Mouse (Mus musculus) liver, embryonic 13.5 days (tissue): ENCODE results near the gene Gstm6. TPM values are rescaled to one million over a fixed set of nuclear protein-coding genes. Genes with fewer than 3 reads are reported as not detected.

Source experiments
- ATAC-seq: fragments of 200-750 bp; cut with Nextera tagmentation; 2 replicates; pipeline ENCODE4 v1.8.0; 2017; ENCODE audit warnings: low read depth, mild to moderate bottlenecking, moderate number of reproducible peaks, moderate library complexity
- DNase-seq: peaks from one replicate; pipeline ENCODE4 v3.0.0; 2022
- H3K27ac ChIP-seq: fragments of 300-500 bp; sonication (generic); 2 replicates; pipeline ENCODE4 v1.5.1; 2015; ENCODE audit warnings: moderate library complexity, mild to moderate bottlenecking, inconsistent platforms
- H3K27me3 ChIP-seq: fragments of 300-500 bp; sonication (generic); 2 replicates; pipeline ENCODE4 v1.6.1; 2015; ENCODE audit warnings: mild to moderate bottlenecking, inconsistent platforms
- H3K36me3 ChIP-seq: fragments of 300-500 bp; sonication (generic); 2 replicates; pipeline ENCODE4 v1.6.1; 2015; ENCODE audit warnings: mild to moderate bottlenecking, inconsistent platforms
- H3K4me1 ChIP-seq: fragments of 300-500 bp; sonication (generic); replicated peaks from 2 replicates; pipeline ENCODE4 v1.6.1; 2015; ENCODE audit warnings: inconsistent platforms
- H3K4me2 ChIP-seq: fragments of 300-500 bp; sonication (generic); 2 replicates; pipeline ENCODE4 v1.6.1; 2015; ENCODE audit warnings: inconsistent platforms, mild to moderate bottlenecking, moderate library complexity
- H3K4me3 ChIP-seq: fragments of 300-500 bp; sonication (generic); replicated peaks from 2 replicates; pipeline ENCODE4 v1.5.1; 2015; ENCODE audit warnings: mild to moderate bottlenecking, inconsistent platforms
- H3K9ac ChIP-seq: fragments of 300-500 bp; sonication (generic); 2 replicates; pipeline ENCODE4 v1.6.1; 2015; ENCODE audit warnings: mild to moderate bottlenecking, inconsistent platforms
- H3K9me3 ChIP-seq: fragments of 300-500 bp; sonication (generic); replicated peaks from 2 replicates; pipeline ENCODE4 v1.6.1; 2016; ENCODE audit warnings: inconsistent platforms
- WGBS: fragments of 180-500 bp; shearing (Covaris S2); methylation state at CpG from one replicate; pipeline ENCODE4 v1.1.7; 2015; ENCODE audit not compliant: insufficient replicate concordance; 5-methylcytosine and 5-hydroxymethylcytosine counted together
- polyA plus RNA-seq: library from polyadenylated mRNA; unstranded; fragments of >200 nt; fragmentation: Nextera tagmentation; extraction: Ambion mirVana; gene quantifications from 2 replicates; pipeline ENCODE4 v1.2.1, GENCODE M21; 2015

Gene Gstm6
- polyA plus RNA-seq, 1 experiment from 2014 or later, result 9.0 TPM

GRCm38 (mm10) chr3:107941261-107941660 is 2.3 kb downstream of the Gstm6 start:
- Histone ChIP-seq H3K9me3 (no peaks in the 10 kb centered on the region), H3K4me1 (peaks cover 4% of the 10 kb centered on the region; the same call in 1 of the 2 replicates), H3K4me2 (no peak overlapping the region), H3K36me3 (no peaks in the 10 kb centered on the region), H3K9ac (no peak overlapping the region), H3K4me3 (no peak overlapping the region), H3K27me3 (no peaks in the 10 kb centered on the region), H3K27ac (no peak overlapping the region)
- WGBS, result 68% methylated on average over 4 of the region's 4 CpGs
- ATAC-seq (no peak), DNase-seq (no peak)

GRCm38 (mm10) chr3:107940524-107940923 is 3.0 kb downstream of the Gstm6 start:
- H3K4me3 ChIP-seq, result no peak overlapping the region
- no peaks in the 10 kb centered on the region for H3K27me3 ChIP-seq
- no peak overlapping the region for H3K4me2 ChIP-seq
- no peak for DNase-seq
- 66% methylated on average over 7 of the region's 7 CpGs for WGBS
- H3K27ac ChIP-seq, result no peak overlapping the region
- H3K9me3 ChIP-seq, result no peaks in the 10 kb centered on the region
- no peak overlapping the region for H3K9ac ChIP-seq
- H3K36me3 ChIP-seq, result no peaks in the 10 kb centered on the region
- peaks cover 4% of the 10 kb centered on the region; the same call in 1 of the 2 replicates for H3K4me1 ChIP-seq
- ATAC-seq, result no peak

- no peak overlapping the region for H3K9ac ChIP-seq
- 0 out of 2 replicates have a peak, but pooled peaks have one; percentile 5 for ATAC-seq
Observed at GRCm38 (mm10) chr3:107939830-107940229, 3.7 kb downstream of the Gstm6 start.

GRCm38 (mm10) chr3:107939403-107939802 is 4.1 kb downstream of the Gstm6 start:
- ATAC-seq (peak; percentile 14; the same call in 1 of the 2 replicates), DNase-seq (peak; percentile 43)
- Histone ChIP-seq H3K27ac (no peak overlapping the region), H3K27me3 (no peaks in the 10 kb centered on the region), H3K4me1 (peaks cover 4% of the 10 kb centered on the region; the same call in 1 of the 2 replicates), H3K9me3 (no peaks in the 10 kb centered on the region), H3K4me2 (no peak overlapping the region), H3K9ac (no peak overlapping the region), H3K4me3 (no peak overlapping the region), H3K36me3 (no peaks in the 10 kb centered on the region)
- WGBS, result 23% methylated on average over 3 of the region's 3 CpGs

More at GRCm38 (mm10) chr3:107939830-107940229, 3.7 kb downstream of the Gstm6 start:
- WGBS, result 53% methylated on average over 4 of the region's 4 CpGs
- no peak for DNase-seq
- H3K4me2 ChIP-seq, result no peak overlapping the region
- H3K36me3 ChIP-seq, result no peaks in the 10 kb centered on the region
- peaks cover 4% of the 10 kb centered on the region; the same call in 1 of the 2 replicates for H3K4me1 ChIP-seq
- no peak overlapping the region for H3K27ac ChIP-seq
- no peaks in the 10 kb centered on the region for H3K27me3 ChIP-seq
- H3K9me3 ChIP-seq, result no peaks in the 10 kb centered on the region
- no peak overlapping the region for H3K4me3 ChIP-seq

- Histone ChIP-seq H3K27ac (no peak overlapping the region), H3K4me3 (no peak overlapping the region), H3K4me2 (no peak overlapping the region), H3K9me3 (no peaks in the 10 kb centered on the region), H3K27me3 (no peaks in the 10 kb centered on the region; the same call in 1 of the 2 replicates), H3K4me1 (peaks cover 17% of the 10 kb centered on the region), H3K36me3 (no peaks in the 10 kb centered on the region), H3K9ac (no peak overlapping the region)
- DNase-seq (no peak), ATAC-seq (no peak)
- 10% methylated on average over 3 of the region's 3 CpGs for WGBS
Observed at GRCm38 (mm10) chr3:107935888-107936287, 7.7 kb downstream of the Gstm6 start.

GRCm38 (mm10) chr3:107935268-107935667 is 8.3 kb downstream of the Gstm6 start:
- WGBS, result 67% methylated on average over 3 of the region's 3 CpGs
- DNase-seq (no peak), ATAC-seq (no peak)
- Histone ChIP-seq H3K9me3 (no peaks in the 10 kb centered on the region), H3K4me1 (peaks cover 17% of the 10 kb centered on the region), H3K9ac (no peak overlapping the region), H3K27me3 (no peaks in the 10 kb centered on the region; the same call in 1 of the 2 replicates), H3K4me3 (no peak overlapping the region), H3K36me3 (no peaks in the 10 kb centered on the region), H3K27ac (no peak overlapping the region), H3K4me2 (no peak overlapping the region)

- Histone ChIP-seq H3K9ac (no peak overlapping the region), H3K4me1 (peaks cover 13% of the 10 kb centered on the region), H3K36me3 (no peaks in the 10 kb centered on the region), H3K4me3 (no peak overlapping the region), H3K9me3 (no peaks in the 10 kb centered on the region), H3K4me2 (no peak overlapping the region), H3K27ac (no peak overlapping the region), H3K27me3 (no peaks in the 10 kb centered on the region; the same call in 1 of the 2 replicates)
- WGBS, result 70% methylated on average over 6 of the region's 6 CpGs
- DNase-seq, result no peak
- ATAC-seq, result no peak
Observed at GRCm38 (mm10) chr3:107932128-107932527, 11.4 kb downstream of the Gstm6 start.

- Histone ChIP-seq H3K4me1 (peaks cover 13% of the 10 kb centered on the region), H3K9me3 (no peaks in the 10 kb centered on the region), H3K36me3 (no peaks in the 10 kb centered on the region), H3K4me2 (peak within 1 kb of the TSS; percentile 51), H3K27ac (no peak within 1 kb of the TSS), H3K9ac (0 out of 2 replicates have a peak within 1 kb of the TSS, but pooled peaks have one; percentile 23), H3K4me3 (peak within 1 kb of the TSS; percentile 37), H3K27me3 (no peaks in the 10 kb centered on the region; the same call in 1 of the 2 replicates)
- 8% methylated on average over 10 of the region's 10 CpGs for WGBS
- DNase-seq, result peak; percentile 73
- ATAC-seq, result peak; percentile 91
Observed at GRCm38 (mm10) chr3:107931670-107932069, 11.9 kb downstream of the Gstm6 start, which contains the start of gene Gstm7. Gene Gstm7 (minus strand): TSS chr3:107931817.

GRCm38 (mm10) chr3:107931134-107931533 is 12.4 kb downstream of the Gstm6 start:
- no peak; the same call in 1 of the 2 replicates for ATAC-seq
- Histone ChIP-seq H3K27ac (no peak overlapping the region), H3K9ac (0 out of 2 replicates have a peak overlapping the region, but pooled peaks have one; percentile 23)

GRCm38 (mm10) chr3:107929731-107930130 is 13.8 kb downstream of the Gstm6 start:
- no peaks in the 10 kb centered on the region for H3K9me3 ChIP-seq
- DNase-seq (no peak), ATAC-seq (no peak)

More at GRCm38 (mm10) chr3:107931134-107931533, 12.4 kb downstream of the Gstm6 start:
- H3K4me2 ChIP-seq, result peak overlapping the region; percentile 51
- no peaks in the 10 kb centered on the region for H3K9me3 ChIP-seq
- H3K4me1 ChIP-seq, result peaks cover 13% of the 10 kb centered on the region
- DNase-seq, result no peak
- no peaks in the 10 kb centered on the region; the same call in 1 of the 2 replicates for H3K27me3 ChIP-seq
- WGBS, result 39% methylated on average over 2 of the region's 2 CpGs
- peak overlapping the region; percentile 37 for H3K4me3 ChIP-seq
- H3K36me3 ChIP-seq, result no peaks in the 10 kb centered on the region

GRCm38 (mm10) chr3:107929243-107929642 is 14.3 kb downstream of the Gstm6 start:
- Histone ChIP-seq H3K9ac (no peak overlapping the region), H3K9me3 (no peaks in the 10 kb centered on the region), H3K4me2 (no peak overlapping the region), H3K27ac (no peak overlapping the region), H3K4me1 (peaks cover 13% of the 10 kb centered on the region), H3K4me3 (no peak overlapping the region), H3K27me3 (no peaks in the 10 kb centered on the region; the same call in 1 of the 2 replicates), H3K36me3 (no peaks in the 10 kb centered on the region)
- 75% methylated on average over 4 of the region's 4 CpGs for WGBS
- no peak for ATAC-seq
- DNase-seq, result no peak

More at GRCm38 (mm10) chr3:107929731-107930130, 13.8 kb downstream of the Gstm6 start:
- Histone ChIP-seq H3K4me1 (peaks cover 13% of the 10 kb centered on the region), H3K9ac (no peak overlapping the region), H3K4me2 (no peak overlapping the region), H3K27me3 (no peaks in the 10 kb centered on the region; the same call in 1 of the 2 replicates), H3K4me3 (no peak overlapping the region), H3K36me3 (no peaks in the 10 kb centered on the region), H3K27ac (no peak overlapping the region)
- WGBS, result 58% methylated on average over 4 of the region's 4 CpGs

GRCm38 (mm10) chr3:107928691-107929090 is 14.9 kb downstream of the Gstm6 start:
- DNase-seq (no peak), ATAC-seq (no peak)
- Histone ChIP-seq H3K27me3 (no peaks in the 10 kb centered on the region), H3K27ac (no peak overlapping the region), H3K9ac (no peak overlapping the region), H3K4me3 (no peak overlapping the region), H3K36me3 (no peaks in the 10 kb centered on the region), H3K4me2 (no peak overlapping the region), H3K4me1 (peaks cover 13% of the 10 kb centered on the region), H3K9me3 (no peaks in the 10 kb centered on the region)
- WGBS, result 76% methylated on average over 11 of the region's 11 CpGs
